Mouse (Mus musculus) erythroblast, embryonic 14.5 days (primary cell): ENCODE results near the gene Vat1l.

Source experiments
- GATA1 ChIP-seq: IDR thresholded peaks from 2 replicates; pipeline ENCODE4 v1.6.1; 2012; ENCODE audit warnings: low read length, inconsistent platforms, mixed read lengths
- TAL1 ChIP-seq: IDR thresholded peaks from 3 replicates; pipeline ENCODE4 v1.6.1; 2012; ENCODE audit warnings: low read length, inconsistent platforms, mixed read lengths

GRCm38 (mm10) chr8:114300072-114300471, 94.7 kb downstream of the Vat1l start:
- TF ChIP-seq GATA1 (no peak), TAL1 (no peak)
